Mouse (Mus musculus) small intestine, adult 2 months (tissue): ENCODE data around the gene Adck2. TPM values are rescaled to one million over a fixed set of nuclear protein-coding genes. Genes with fewer than 3 reads are reported as not detected.
A peak's percentile ranks its signal among the peaks of the same experiment; 100 is the strongest.

Source experiments
- H3K27ac ChIP-seq: fragments of 200-500 bp; 2 replicates; pipeline ENCODE4 v1.5.1; 2012; ENCODE audit warnings: low read depth, low read length, control low read depth, inconsistent platforms; ENCODE audit not compliant: insufficient read depth
- H3K27me3 ChIP-seq: fragments of 200-500 bp; 2 replicates; pipeline ENCODE4 v1.6.1; 2012; ENCODE audit warnings: mild to moderate bottlenecking, moderate library complexity, low read length, inconsistent platforms; ENCODE audit not compliant: control insufficient read depth, insufficient read depth
- H3K36me3 ChIP-seq: fragments of 200-500 bp; 2 replicates; pipeline ENCODE4 v1.6.1; 2012; ENCODE audit warnings: mild to moderate bottlenecking, low read length, control low read depth, inconsistent platforms; ENCODE audit not compliant: control insufficient read depth, insufficient read depth
- H3K4me1 ChIP-seq: fragments of 200-500 bp; 2 replicates; pipeline ENCODE4 v1.6.1; 2012; ENCODE audit warnings: low read length, inconsistent platforms, mixed read lengths; ENCODE audit not compliant: control insufficient read depth, insufficient read depth, insufficient read length
- H3K4me3 ChIP-seq: fragments of 200-500 bp; 2 replicates; pipeline ENCODE4 v1.5.1; 2012; ENCODE audit warnings: low read depth, mild to moderate bottlenecking, control low read depth, inconsistent platforms, low read length, moderate library complexity
- CTCF ChIP-seq: fragments of 200-500 bp; IDR thresholded peaks from 2 replicates; pipeline ENCODE4 v1.5.1; 2012; ENCODE audit warnings: low read depth, mild to moderate bottlenecking, control low read depth, inconsistent platforms, low read length, moderate library complexity, mixed read lengths; ENCODE audit not compliant: insufficient replicate concordance, insufficient read length; ENCODE audit errors: extremely low read depth
- POLR2A ChIP-seq: fragments of 200-500 bp; IDR thresholded peaks from 2 replicates; pipeline ENCODE4 v1.6.1; 2012; ENCODE audit warnings: low read depth, mild to moderate bottlenecking, control low read depth, inconsistent platforms, low read length, moderate library complexity
- WGBS: fragments of 180-500 bp; shearing (Covaris S2); methylation state at CpG from one replicate; pipeline ENCODE4 v1.1.7; 2018; 5-methylcytosine and 5-hydroxymethylcytosine counted together
- polyA plus RNA-seq: library from polyadenylated mRNA; depleted of rRNA; stranded (reverse); fragments of >200 nt; gene quantifications from 2 replicates; pipeline ENCODE4 v1.2.3, GENCODE M21; 2012; rRNA removed

Adck2 gene
- polyA plus RNA-seq, result 7.7 and 10.4 TPM in 2 replicates

GRCm38 (mm10) chr6:39573791-39574554 lies at the start of gene Adck2:
TSS of gene Adck2 (plus strand) at chr6:39573873.
- H3K27ac ChIP-seq, result peak within 1 kb of the TSS; percentile 50
- TF ChIP-seq CTCF (no peak), POLR2A (peak; percentile 75; the same call in 1 of the 2 replicates)
- H3K4me1 ChIP-seq, result peaks cover 3% of the 10 kb centered on the region; the same call in 1 of the 2 replicates
- WGBS, result under 1% methylated on average over 49 of the region's 49 CpGs
- peak within 1 kb of the TSS; percentile 94 for H3K4me3 ChIP-seq
- no peaks in the 10 kb centered on the region for H3K27me3 ChIP-seq
- peaks cover 7% of the 10 kb centered on the region for H3K36me3 ChIP-seq

DNA sequence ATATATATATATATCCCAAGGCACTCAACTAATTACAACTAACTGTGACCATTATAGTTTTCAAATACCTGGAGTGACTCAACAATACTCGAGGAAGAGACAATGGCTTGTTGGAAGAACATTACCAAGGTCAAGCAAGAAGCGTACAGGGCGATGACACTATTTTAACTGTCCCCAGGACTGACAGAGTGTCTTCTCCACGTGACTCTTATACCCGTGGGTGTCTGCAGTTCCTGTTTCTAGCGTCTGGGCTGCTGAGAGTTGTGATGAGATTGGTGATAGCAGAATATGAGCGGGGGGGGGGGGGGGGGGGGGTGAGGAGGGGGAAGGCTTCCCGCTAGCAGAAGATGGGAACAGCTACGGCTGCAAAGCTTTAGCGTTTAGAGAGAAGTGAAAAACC lies 46.9 kb upstream of the Adck2 start:
- H3K4me3 ChIP-seq, result no peak overlapping the region
- no peak overlapping the region; the same call in 1 of the 2 replicates for H3K27ac ChIP-seq
- no peak for TF ChIP-seq POLR2A
- no peak for TF ChIP-seq CTCF
- H3K4me1 ChIP-seq, result no peaks in the 10 kb centered on the region
- no peaks in the 10 kb centered on the region for H3K36me3 ChIP-seq
- WGBS, result 67% methylated on average over 10 of the region's 10 CpGs
- no peaks in the 10 kb centered on the region for H3K27me3 ChIP-seq

- H3K27ac ChIP-seq, result no peak overlapping the region; the same call in 1 of the 2 replicates
- H3K4me1 ChIP-seq, result no peaks in the 10 kb centered on the region
- no peak overlapping the region for H3K4me3 ChIP-seq
- TF ChIP-seq POLR2A (no peak), CTCF (no peak)
- no peaks in the 10 kb centered on the region for H3K36me3 ChIP-seq
- 75% methylated on average over 7 of the region's 7 CpGs for WGBS
- no peaks in the 10 kb centered on the region for H3K27me3 ChIP-seq
Measured at GRCm38 (mm10) chr6:39527337-39527784, 46.3 kb upstream of the Adck2 start.

DNA sequence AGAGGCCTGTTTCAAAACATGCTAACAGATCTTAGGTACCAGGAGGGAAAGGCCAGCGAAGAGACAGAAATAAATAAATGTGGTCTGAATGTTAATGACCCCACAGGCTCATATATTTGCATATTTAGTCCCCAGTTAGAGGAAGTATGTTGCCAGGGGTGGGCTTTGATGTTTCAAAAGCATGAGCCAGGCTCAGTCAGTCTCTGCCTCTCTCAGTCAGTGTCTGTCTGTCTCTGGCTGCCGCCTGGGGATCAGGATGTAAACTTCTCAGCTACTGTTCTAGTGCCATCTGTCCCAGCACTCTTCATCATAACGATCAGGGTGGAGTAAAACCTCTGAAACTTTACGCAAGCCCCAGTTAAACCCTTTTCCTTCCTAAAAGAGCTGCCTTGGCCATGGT lies 45.9 kb upstream of the Adck2 start:
- Histone ChIP-seq H3K4me3 (no peak overlapping the region), H3K27ac (no peak overlapping the region), H3K27me3 (no peaks in the 10 kb centered on the region), H3K4me1 (no peaks in the 10 kb centered on the region), H3K36me3 (no peaks in the 10 kb centered on the region)
- TF ChIP-seq POLR2A (no peak), CTCF (no peak)
- 68% methylated on average over 4 of the region's 4 CpGs for WGBS

GRCm38 (mm10) chr6:39528671-39529535 lies 44.8 kb upstream of the Adck2 start:
- H3K27ac ChIP-seq, result no peak overlapping the region
- no peaks in the 10 kb centered on the region for H3K36me3 ChIP-seq
- no peaks in the 10 kb centered on the region for H3K27me3 ChIP-seq
- TF ChIP-seq CTCF (no peak), POLR2A (no peak)
- 53% methylated on average over 12 of the region's 12 CpGs for WGBS
- no peaks in the 10 kb centered on the region for H3K4me1 ChIP-seq
- no peak overlapping the region for H3K4me3 ChIP-seq

GRCm38 (mm10) chr6:39534944-39535343 lies 38.7 kb upstream of the Adck2 start:
- Histone ChIP-seq H3K4me3 (no peak overlapping the region), H3K36me3 (no peaks in the 10 kb centered on the region), H3K27ac (no peak overlapping the region), H3K27me3 (no peaks in the 10 kb centered on the region), H3K4me1 (no peaks in the 10 kb centered on the region)
- TF ChIP-seq POLR2A (no peak), CTCF (no peak)

DNA sequence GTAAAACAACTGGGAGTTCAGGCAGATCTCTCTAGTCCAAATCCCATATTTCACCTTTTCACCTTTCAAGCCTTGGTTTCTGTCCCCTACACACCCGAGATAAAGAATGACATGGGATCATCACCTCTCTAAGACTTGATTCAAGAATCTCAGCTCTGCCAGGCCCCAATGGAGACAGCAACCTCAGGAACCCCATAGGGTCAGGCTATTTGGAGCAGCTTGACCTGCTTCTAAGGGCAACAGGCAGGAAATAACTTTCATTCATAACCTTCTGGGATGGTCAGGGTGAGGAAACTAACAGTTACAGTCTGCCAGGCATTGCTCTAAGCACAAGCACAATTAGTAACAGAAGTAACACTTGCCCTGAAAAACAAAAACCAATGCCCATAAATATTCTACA lies 37.1 kb upstream of the Adck2 start:
- no peak overlapping the region for H3K27ac ChIP-seq
- 62% methylated on average over 1 of the region's 1 CpGs for WGBS
- no peak overlapping the region for H3K4me3 ChIP-seq
- TF ChIP-seq POLR2A (no peak), CTCF (no peak)
- no peaks in the 10 kb centered on the region for H3K27me3 ChIP-seq
- no peaks in the 10 kb centered on the region for H3K36me3 ChIP-seq
- H3K4me1 ChIP-seq, result no peaks in the 10 kb centered on the region
